Mouse (Mus musculus) erythroid progenitor cell, adult 5-6 weeks (primary cell): ENCODE results near the gene Artn. TPM values are rescaled to one million over a fixed set of nuclear protein-coding genes. Genes with fewer than 3 reads are reported as not detected.

Source experiments
- ATAC-seq: replicated peaks from 2 replicates; pipeline ENCODE4 v1.8.0; 2016; ENCODE audit warnings: moderate number of reproducible peaks, mild to moderate bottlenecking, moderate TSS enrichment, inconsistent platforms; ENCODE audit not compliant: poor library complexity, low FRiP score, severe bottlenecking
- total RNA-seq, 2 experiments: library from RNA; stranded (forward) in 1 of 2; stranded (reverse) in 1 of 2; fragments of 150-400 nt in 1 of 2; fragments of 186-747, 209-891 nt in 1 of 2; gene quantifications; 2 replicates each; pipeline versions ENCODE4 v1.2.3 to v1.2.4; 2015 to 2017; ENCODE audit warnings: low replicate concordance in 2 of 2

The Artn gene
- total RNA-seq, 2 experiments from 2014 or later: 12.0 to 12.2 TPM

DNA sequence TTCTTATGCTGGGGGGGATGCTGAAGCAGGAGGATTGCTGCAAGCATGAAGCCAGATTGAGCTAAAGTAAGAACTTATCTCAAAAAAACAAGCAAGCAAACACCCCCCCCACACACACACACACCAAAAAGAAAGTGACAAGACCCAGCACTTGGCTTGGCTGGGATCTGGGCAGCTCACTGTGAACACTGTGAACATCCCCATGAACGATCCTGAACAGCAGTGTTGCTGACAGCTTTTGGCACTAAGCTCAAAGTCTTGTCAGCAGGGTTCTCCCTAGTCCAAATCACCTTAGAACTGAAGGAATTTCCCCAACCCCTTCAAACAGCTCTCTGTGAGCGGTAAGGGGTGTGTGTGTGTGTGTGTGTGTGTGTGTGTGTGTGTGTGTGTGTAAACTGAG, 6.1 kb downstream of the Artn start:
- ATAC-seq: no peak

- no peak for ATAC-seq
Observed at GRCm38 (mm10) chr4:117921358-117921757, 8.2 kb downstream of the Artn start.

DNA sequence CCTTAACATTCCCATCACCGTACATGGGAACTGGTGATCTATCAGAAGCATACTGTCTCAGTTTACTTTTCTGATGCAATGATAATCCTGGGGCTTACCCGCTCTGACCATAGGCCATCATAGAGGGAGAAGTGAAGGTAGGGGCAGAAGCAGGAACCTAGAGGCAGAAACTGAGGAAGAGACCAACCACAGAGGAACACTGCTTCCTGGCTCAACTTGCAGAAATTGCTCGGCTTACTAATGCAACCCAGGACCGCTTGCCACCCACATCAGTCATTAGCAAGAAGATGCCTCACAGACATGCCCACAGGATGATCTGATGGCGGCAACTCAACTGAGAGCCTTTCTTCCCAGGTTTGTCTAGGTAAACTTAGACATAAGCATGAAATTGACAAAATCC, 10.8 kb downstream of the Artn start:
- ATAC-seq: no peak

GRCm38 (mm10) chr4:117918261-117918660, 11.3 kb downstream of the Artn start:
- no peak for ATAC-seq

DNA sequence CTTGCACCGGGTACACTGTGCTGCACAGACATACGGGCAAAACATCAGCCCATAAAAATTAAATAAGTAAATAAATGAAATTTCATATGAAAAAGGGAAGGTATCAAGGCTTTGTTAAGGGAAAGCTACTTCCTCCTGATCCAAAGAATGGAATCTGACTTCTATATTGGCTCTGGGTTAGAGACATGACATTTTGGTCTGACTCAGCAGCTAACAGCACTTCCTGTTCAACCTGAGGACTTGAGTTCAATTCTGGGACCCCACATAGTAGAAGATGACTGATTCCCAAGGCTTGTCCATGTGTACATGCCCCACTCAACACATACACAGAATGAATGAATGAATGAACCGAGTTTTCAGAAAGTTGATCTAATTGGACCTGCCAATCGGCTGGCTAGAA, 11.7 kb downstream of the Artn start:
- no peak for ATAC-seq

DNA sequence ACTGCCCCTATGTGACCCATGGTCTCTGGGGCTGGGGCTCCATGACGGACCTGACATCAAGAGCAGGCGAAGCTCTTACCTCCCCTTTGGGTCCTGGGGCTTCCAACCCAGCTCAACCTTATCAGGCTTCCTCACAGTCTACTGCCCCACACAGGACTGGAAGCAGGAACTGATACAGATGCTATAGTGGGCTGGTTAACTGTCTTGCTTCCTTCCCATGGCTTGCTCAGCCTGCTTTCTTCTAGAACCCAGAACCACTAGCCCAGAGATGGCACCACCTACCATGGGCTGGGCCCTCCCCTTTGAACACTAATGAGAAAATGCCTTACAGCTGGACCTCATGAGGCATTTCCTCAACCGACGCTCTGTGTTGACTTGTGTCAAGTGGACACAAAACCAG, 12.2 kb downstream of the Artn start:
- no peak for ATAC-seq

- no peak for ATAC-seq
Observed at GRCm38 (mm10) chr4:117916386-117916785, 13.2 kb downstream of the Artn start.

DNA sequence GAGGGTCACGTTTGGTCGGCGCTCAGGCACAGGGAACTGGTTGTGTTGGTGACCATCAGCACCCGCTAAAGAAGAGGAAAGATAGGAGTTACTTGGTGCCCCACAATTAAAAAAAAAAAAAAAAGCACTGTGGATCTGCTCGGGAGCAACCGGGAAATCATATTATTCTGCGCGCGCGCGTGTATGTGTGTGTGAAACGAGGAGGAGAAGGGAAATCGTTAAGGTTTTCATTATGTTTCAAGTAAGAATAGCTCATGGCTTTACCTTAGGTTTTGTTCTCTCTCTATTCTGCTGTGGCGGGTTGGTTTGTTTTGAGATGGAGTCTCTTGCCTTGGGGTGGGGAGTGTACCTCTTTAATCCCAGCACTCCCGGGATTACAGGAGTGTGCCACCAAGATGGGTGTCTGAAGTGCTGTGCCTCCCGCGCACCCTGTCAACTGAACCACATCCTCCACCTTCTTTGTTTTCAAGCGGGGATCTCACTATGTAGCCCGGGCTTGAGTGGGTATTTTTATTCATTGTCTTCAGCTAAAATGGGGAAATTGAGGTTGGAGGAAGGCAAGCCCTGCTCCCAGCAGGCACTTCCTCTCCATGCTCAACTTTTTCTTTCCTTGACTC, 14.0 kb downstream of the Artn start:
- ATAC-seq: peak; percentile 21

GRCm38 (mm10) chr4:117914591-117915442, 14.7 kb downstream of the Artn start, which contains the start of gene Ipo13:
Gene Ipo13 (minus strand): TSS chr4:117914999.
- ATAC-seq: peak; percentile 92

DNA sequence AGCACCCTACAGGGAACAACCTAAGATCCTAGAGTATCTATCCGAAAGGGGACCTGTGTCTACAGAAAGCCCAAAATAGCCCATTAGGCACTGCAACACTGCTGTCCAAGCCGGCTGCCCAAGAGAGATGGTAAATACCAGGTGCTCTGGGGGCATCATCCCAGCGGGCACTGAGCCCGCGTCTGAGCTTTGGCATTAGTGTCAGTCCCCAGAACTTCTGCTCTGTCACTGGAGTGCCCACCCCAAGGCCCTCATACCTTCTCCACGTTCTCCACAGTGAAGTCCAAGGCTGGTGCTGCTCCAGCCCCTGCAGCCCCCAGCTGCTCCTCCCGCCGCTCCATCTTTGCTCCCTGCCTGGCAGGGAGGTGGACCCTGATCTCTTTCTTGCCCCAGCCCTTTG, 15.5 kb downstream of the Artn start:
- peak; percentile 23 for ATAC-seq

GRCm38 (mm10) chr4:117913421-117913820, 16.1 kb downstream of the Artn start:
- no peak for ATAC-seq

- ATAC-seq: no peak
Observed at GRCm38 (mm10) chr4:117912685-117913273, 16.8 kb downstream of the Artn start.

- ATAC-seq: no peak
Observed at GRCm38 (mm10) chr4:117912131-117912561, 17.4 kb downstream of the Artn start.

- no peak for ATAC-seq
Observed at GRCm38 (mm10) chr4:117908834-117909453, 20.6 kb downstream of the Artn start.

DNA sequence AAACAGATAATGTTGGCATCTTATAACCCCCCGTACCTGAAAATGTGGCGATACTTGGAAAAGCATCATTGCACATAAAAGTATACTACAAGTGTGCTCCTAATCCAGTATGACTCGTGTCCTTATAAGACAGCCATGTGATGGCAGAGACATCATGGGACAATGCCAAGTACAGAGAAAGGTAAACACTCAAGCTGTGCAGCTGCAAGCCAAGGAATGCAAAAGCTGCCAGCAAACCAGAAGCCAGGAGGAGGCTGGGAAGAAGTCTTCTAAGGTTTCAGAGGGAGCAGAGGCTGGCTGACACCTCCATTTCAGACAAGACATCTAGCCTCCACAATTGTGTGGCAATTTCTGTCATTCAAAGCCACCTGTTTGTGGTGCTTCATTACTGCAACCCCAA, 23.4 kb downstream of the Artn start:
- no peak for ATAC-seq

DNA sequence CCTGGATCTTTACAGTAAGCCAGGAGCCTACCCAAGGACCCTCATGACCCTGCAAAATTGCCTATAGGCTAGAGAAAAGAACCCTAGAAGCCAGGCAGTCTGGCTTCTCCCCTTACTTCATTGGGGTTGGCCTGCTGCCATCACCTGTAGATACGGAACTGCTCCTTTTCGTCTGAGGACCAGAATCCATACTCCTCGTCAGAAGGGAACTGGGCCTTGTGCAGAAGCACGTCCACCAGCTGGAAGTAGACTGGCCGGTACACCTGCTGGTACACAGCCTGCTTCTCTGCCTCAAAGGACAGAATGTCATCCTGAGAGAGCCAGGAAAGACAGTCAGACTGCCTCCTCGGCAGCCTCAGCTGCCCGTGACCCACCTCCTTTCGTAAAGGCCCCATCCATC, 24.8 kb downstream of the Artn start:
- no peak for ATAC-seq

DNA sequence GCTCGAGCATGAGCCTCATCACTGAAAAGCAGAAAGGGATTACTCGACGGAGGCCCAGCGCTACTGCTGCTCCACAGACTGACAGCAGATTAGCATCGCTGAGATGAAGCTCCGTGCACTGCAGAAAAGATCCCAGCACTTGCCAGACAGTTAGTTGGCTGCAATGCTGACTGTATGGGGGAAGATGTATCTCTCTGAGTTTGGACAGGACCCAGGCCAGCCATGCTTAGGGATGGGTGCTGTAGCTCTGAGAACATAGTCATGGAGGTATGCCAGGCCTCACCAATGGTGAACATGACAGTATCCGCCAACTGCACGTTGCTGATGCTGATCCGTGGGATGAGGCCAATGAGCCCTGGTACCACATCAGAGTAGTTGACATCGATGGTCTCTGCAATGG, 25.5 kb downstream of the Artn start:
- ATAC-seq: no peak

GRCm38 (mm10) chr4:117898111-117898510, 31.5 kb downstream of the Artn start:
- ATAC-seq: no peak

- no peak for ATAC-seq
Observed at GRCm38 (mm10) chr4:117896031-117896430, 33.5 kb downstream of the Artn start.

DNA sequence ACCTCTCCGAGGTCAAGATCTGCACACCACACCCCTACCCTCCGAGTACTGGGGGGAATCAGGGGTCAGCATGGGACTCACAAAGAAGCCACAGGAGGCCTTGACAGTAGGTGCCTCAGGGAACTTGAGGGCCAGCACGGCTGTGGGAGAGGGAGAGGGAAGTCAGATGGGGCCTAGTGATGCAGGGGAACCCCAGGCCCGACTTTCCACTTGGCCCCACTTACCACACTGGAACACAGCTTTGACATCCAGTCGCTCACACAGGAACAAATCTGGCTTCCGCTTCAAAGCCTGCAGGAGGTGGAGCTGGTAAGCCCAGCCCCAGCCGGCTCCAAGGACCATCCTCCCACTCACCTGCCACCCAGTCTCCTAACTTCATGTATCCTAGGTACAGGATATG, 34.2 kb downstream of the Artn start:
- no peak for ATAC-seq

- ATAC-seq: no peak
Observed at GRCm38 (mm10) chr4:117894601-117895000, 35.0 kb downstream of the Artn start.
